ENCODE assay signal across 15 mouse cellular contexts in genomic region chr2:29879964-29880830, GRCm38 (mm10). TPM values are rescaled to one million over a fixed set of nuclear protein-coding genes. Genes with fewer than 3 reads are reported as not detected.
A peak's percentile ranks its signal among the peaks of the same experiment; 100 is the strongest.
DNase-seq lines count a peak whose midpoint lies in the region; ATAC-seq lines count a peak whose summit lies in the region.
"Had no signal": no experiment of that assay in that cellular context is flagged by ENCODE, and none has a peak within 500 bp of the region (broad histone marks: within the 10 kb centered on the region; RNA-seq: fewer than 3 reads in every experiment).

No protein-coding gene starts in this region.

- no peaks in the 10 kb centered on the region for H3K9me3 ChIP-seq in midbrain, embryonic 16.5 days (replicated peaks; ENCODE audit: control insufficient read depth, low read length, poor library complexity, severe bottlenecking)
- H3K9me3 ChIP-seq: forebrain, embryonic 10.5 days; heart, embryonic 15.5 days; neural tube, embryonic 12.5 days had no signal

- H3K4me3 ChIP-seq in midbrain, embryonic 16.5 days (ENCODE audit: low read depth, low read length) = no peak overlapping the region
- H3K4me3 ChIP-seq: forebrain, embryonic 10.5 days; heart, embryonic 15.5 days; megakaryocyte, embryonic 14.5 days; neural tube, embryonic 12.5 days had no signal

- ATAC-seq in midbrain, embryonic 16.5 days = no peak
- no peak for ATAC-seq in granulocyte monocyte progenitor cell, adult 5-6 weeks (replicated peaks; ENCODE audit: poor library complexity, severe bottlenecking)

- no peaks in the 10 kb centered on the region for H3K4me1 ChIP-seq in midbrain, embryonic 16.5 days (ENCODE audit: control insufficient read depth, insufficient read depth, low read length)
- H3K4me1 ChIP-seq: heart, embryonic 15.5 days had no signal

- no peak overlapping the region for H3K9ac ChIP-seq in midbrain, embryonic 16.5 days (ENCODE audit: low read depth, low read length)
- H3K9ac ChIP-seq: heart, embryonic 15.5 days; liver, embryonic 14.5 days; neural tube, embryonic 12.5 days had no signal

- no peak overlapping the region for H3K27ac ChIP-seq in midbrain, embryonic 16.5 days (ENCODE audit: low read length)
- H3K27ac ChIP-seq: forebrain, embryonic 10.5 days; heart, embryonic 15.5 days; liver, embryonic 14.5 days; neural tube, embryonic 12.5 days had no signal

- DNase-seq in frontal cortex, adult 2 months (ENCODE audit: extremely low spot score in 1 of 2, low spot score in 1 of 2) = peak; percentile 34 to 75
- no peak for DNase-seq in frontal cortex, postnatal 14 days (ENCODE audit: low spot score in 2 of 2)
- peak; percentile 68 for DNase-seq in right cerebral cortex, adult 18-20 months
- DNase-seq in right cerebral cortex, postnatal 4 days = no peak
- DNase-seq in adrenal gland, adult (ENCODE audit: inconsistent age in 2 of 2, low spot score in 1 of 2) = peak; percentile 90 to 94
- DNase-seq in left cerebral cortex, postnatal 25 days (ENCODE audit: low spot score in 2 of 2) = peak; percentile 42 to 83
- DNase-seq: kidney, adult 11 months; layer of hippocampus, adult 9-11 months had no signal

- H3K36me3 ChIP-seq in midbrain, embryonic 16.5 days (ENCODE audit: control insufficient read depth, insufficient read depth, low read length) = peaks cover 3% of the 10 kb centered on the region
- H3K36me3 ChIP-seq: heart, embryonic 15.5 days had no signal

- H3K27me3 ChIP-seq in midbrain, embryonic 16.5 days (ENCODE audit: control insufficient read depth, insufficient read depth, low read depth, low read length) = no peaks in the 10 kb centered on the region
- H3K27me3 ChIP-seq: heart, embryonic 15.5 days; megakaryocyte, embryonic 14.5 days; neural tube, embryonic 12.5 days had no signal

- WGBS in midbrain, embryonic 16.5 days = 84% methylated on average over 17 of the region's 17 CpGs

- no peak overlapping the region for H3K4me2 ChIP-seq in midbrain, embryonic 16.5 days (ENCODE audit: low read length)
- H3K4me2 ChIP-seq: heart, embryonic 15.5 days; neural tube, embryonic 12.5 days had no signal

- intact Hi-C loops in left cerebral cortex, postnatal 25 days (cut with DNase I) = no loop called here

RNA-seq across cellular contexts. Expression of gene Odf2, which starts 8.8 kb away (rescaled TPM):
- 177 and 198 TPM in 2 replicates for polyA plus RNA-seq in frontal cortex, adult 2 months (2012; rRNA removed)
- 10 to 100 TPM; 86.9 to 96.3 TPM for total RNA-seq in left cerebral cortex, postnatal 25 days (2021)
- 66.2 and 69.9 TPM in 2 replicates for polyA plus RNA-seq in midbrain, embryonic 16.5 days (2015; fragmentation: Nextera tagmentation; extraction: Ambion mirVana)
- total RNA-seq in granulocyte monocyte progenitor cell, adult 5-6 weeks (2014; fragmentation: Nextera tagmentation) = 56.8 and 92.7 TPM in 2 replicates
- 96.9 and 104 TPM in 2 replicates for total RNA-seq in granulocyte monocyte progenitor cell, adult 5-6 weeks (2017)

RNA-seq across cellular contexts. Expression of gene Cercam, which starts 11.2 kb away (rescaled TPM):
- polyA plus RNA-seq in frontal cortex, adult 2 months (2012; rRNA removed) = 15.9 and 16.2 TPM in 2 replicates
- total RNA-seq in left cerebral cortex, postnatal 25 days (2021) = 1 to 10 TPM; 4.6 to 5.8 TPM
- polyA plus RNA-seq in midbrain, embryonic 16.5 days (2015; fragmentation: Nextera tagmentation; extraction: Ambion mirVana) = 15.1 and 21.2 TPM in 2 replicates
- 15.2 and 20.0 TPM in 2 replicates for total RNA-seq in granulocyte monocyte progenitor cell, adult 5-6 weeks (2014; fragmentation: Nextera tagmentation)
- total RNA-seq in granulocyte monocyte progenitor cell, adult 5-6 weeks (2017) = 4.5 and 6.7 TPM in 2 replicates

RNA-seq across cellular contexts. Expression of gene Gle1, which starts 55.0 kb away (rescaled TPM):
- polyA plus RNA-seq in frontal cortex, adult 2 months (2012; rRNA removed) = 50.4 and 60.2 TPM in 2 replicates
- 10 to 100 TPM; 40.9 to 42.6 TPM for total RNA-seq in left cerebral cortex, postnatal 25 days (2021)
- 65.3 and 72.9 TPM in 2 replicates for polyA plus RNA-seq in midbrain, embryonic 16.5 days (2015; fragmentation: Nextera tagmentation; extraction: Ambion mirVana)
- 36.5 and 38.7 TPM in 2 replicates for total RNA-seq in granulocyte monocyte progenitor cell, adult 5-6 weeks (2014; fragmentation: Nextera tagmentation)
- 89.0 and 139 TPM in 2 replicates for total RNA-seq in granulocyte monocyte progenitor cell, adult 5-6 weeks (2017)

Comparison
In these comparisons a context has a peak if more than half of its experiments do, and no peak if none do; other contexts are left out.
1. DNase-seq: peak in frontal cortex, adult 2 months (2 of 2), right cerebral cortex, adult 18-20 months (single experiment), adrenal gland, adult (2 of 2) and left cerebral cortex, postnatal 25 days (2 of 2); none in frontal cortex, postnatal 14 days (0 of 2) and right cerebral cortex, postnatal 4 days (single experiment).